Mouse (Mus musculus) adrenal gland, postnatal 0 days (tissue): ENCODE measurements around the gene Cox6a2. TPM values are rescaled to one million over a fixed set of nuclear protein-coding genes. Genes with fewer than 3 reads are reported as not detected.

Experiments used
- polyA plus RNA-seq: library from polyadenylated mRNA; unstranded; fragments of >200 nt; fragmentation: Nextera tagmentation; extraction: Ambion mirVana; gene quantifications from 2 replicates; pipeline ENCODE4 v1.2.1, GENCODE M21; 2015

The Cox6a2 gene
- 4.9 and 7.4 TPM in 2 replicates for polyA plus RNA-seq

DNA sequence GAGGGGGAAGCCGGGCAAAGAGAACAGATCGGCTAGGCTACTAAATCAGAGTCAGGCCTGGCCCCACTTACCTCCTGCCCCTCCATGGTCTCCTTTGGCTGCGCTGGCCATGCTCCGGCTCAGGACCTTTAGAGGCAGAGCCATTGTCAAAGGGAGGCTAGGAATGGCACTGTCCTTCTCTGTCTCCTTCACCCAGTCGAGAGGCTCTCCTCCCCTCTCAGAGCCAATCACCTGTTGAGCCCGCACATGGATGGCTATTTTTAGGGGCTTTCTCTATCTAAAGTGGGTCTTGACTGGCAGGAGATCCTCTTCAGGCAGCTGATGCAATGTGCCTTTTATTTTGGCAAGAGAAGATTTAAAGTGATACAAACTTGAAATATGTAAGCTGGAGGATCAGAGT is at the start of gene Cox6a2:
TSS of gene Cox6a2 (minus strand) at position 236 of the 400 bp plus-strand sequence.

DNA sequence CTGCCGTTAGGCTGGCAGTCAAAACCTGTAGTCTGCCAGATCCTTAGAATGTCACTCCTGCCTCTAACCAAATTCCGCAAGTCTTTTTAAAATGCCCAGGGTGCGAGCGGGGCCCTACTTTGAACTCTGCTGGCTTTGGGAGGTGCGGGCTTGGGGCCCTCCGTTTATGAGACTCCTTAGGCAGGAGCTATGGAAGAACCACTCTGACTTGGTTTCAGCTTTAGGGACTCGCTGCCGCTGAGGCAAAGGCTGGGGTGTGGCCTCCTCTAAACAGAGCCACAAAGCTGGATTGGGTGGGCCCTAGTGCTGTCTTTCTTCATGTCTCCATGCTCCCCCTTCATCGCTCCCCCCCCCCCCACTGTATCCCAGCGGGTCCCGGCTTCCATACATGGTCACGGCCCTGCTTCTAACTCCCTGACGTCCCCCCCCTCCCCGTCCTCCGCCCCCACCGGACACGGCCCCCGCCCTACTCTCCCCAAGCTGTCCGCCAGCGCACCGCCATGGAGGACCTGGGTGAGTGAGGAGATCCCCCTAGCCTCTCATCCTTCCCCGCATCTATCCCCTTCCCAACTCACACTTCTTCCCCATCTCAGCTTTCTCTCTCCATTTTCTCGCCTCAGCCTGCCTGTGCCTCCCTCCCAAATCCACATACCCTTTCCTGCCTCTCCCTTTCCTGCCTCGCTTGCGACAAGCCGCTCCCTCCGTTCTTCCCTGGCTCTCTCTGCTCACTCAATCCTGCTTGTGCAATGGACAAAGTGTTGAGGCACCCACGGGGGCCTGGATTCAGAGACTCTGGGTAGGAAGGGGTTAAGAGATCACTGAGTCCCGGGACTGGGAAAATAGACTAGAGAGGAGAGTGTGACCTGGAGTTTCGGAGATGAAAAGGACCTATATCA is 40.6 kb upstream of the Cox6a2 start, which contains the start of gene Tgfb1i1:
TSS of gene Tgfb1i1 (plus strand) at position 317 of the 896 bp plus-strand sequence.

DNA sequence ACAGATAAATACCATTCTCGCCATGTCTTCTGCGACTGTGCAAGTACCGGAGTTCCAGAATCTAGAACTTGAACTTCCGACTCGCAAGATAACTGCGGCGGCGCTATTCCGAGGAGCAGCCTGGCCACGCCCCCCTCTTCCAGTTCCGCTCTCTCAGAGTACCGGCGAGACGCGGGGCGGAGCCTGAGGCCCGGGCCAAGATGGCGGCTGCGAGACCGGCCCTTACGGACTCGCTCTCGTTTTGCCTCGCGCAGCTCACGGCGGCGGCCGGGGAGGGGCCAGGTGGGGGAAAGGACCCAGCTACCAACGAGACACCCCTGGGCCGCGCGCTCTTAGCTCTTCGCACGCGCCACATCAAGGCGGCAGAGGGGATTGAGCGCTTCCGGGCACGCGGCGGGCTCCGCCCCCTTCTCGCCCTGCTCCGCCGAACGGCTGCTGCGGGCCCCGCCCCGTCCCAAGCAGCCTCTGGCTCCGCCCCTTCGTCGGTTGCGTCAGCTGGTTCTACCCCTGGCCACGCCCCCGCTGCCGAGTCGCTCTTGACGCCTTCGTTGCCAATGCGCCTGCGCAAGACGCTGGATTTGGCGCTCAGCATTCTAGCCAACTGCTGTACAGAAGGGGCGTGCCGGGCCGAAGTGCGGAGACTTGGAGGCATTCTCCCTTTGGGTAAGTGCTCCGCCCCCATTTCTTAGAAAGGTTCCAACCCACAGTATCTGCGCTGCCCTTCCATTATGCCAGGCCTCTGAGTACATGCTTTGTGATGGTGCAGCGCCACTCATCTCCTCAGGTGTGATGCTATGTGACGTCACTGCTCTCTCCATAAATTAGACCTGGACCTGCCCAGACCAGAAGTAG is 32.0 kb upstream of the Cox6a2 start, which contains the start of gene 9130023H24Rik:
TSS of gene 9130023H24Rik (minus strand) at position 105 of the 852 bp plus-strand sequence.

DNA sequence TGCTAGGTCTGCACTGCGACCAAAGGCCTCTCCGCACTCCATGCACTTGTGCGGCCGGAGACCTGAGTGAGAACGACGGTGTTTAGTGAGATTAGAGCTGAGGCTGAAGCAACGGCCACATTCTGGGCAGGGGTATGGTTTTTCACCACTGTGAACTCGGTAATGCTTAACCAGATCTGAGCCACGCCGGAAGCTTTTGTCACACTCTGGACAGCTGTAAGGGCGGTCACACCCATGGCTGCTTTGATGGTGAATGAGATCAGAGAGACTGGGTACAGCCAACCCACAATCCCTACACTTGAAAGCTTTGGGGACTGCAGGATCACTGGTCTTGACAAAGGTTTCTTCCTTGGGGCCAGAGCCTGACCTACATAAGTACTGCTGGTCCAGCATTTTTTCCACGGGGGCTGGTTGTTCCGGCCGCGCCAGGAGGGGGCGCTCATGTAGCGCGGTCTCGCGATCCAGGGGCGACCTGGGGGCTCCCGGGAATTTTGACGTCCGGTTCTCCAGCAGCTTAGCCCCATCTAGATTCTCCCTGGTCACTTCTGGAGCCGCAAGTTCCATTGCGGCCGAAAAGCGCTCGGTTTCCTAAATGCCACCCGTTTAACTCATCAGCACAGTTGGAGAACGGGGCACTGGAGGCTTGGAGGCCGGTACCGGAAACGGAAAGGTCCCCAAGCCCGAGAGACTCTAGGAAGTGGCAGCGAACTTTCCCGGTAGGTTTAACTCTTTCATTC is 30.8 kb upstream of the Cox6a2 start, which contains the start of gene Armc5:
TSS of gene Armc5 (plus strand) at position 487 of the 737 bp plus-strand sequence.

Other genes with a start within 250 kb of the Cox6a2 start
- gene Fus, start 238.9 kb downstream of the Cox6a2 start, polyA plus RNA-seq, result 170 and 234 TPM in 2 replicates
- gene Pycard, start 212.5 kb downstream of the Cox6a2 start, polyA plus RNA-seq, result 37.4 and 57.5 TPM in 2 replicates
- gene Trim72, start 202.4 kb downstream of the Cox6a2 start, polyA plus RNA-seq, result 0.15 TPM in 1 of 2 replicates, not detected in the other
- gene Itgam, start 143.7 kb downstream of the Cox6a2 start, polyA plus RNA-seq, result 1.8 and 2.1 TPM in 2 replicates
- 0.06 TPM in 1 of 2 replicates, not detected in the other for gene Gm49368, start 143.7 kb downstream of the Cox6a2 start, polyA plus RNA-seq
- 0.23 TPM in 1 of 2 replicates, not detected in the other for gene Itgax, start 76.8 kb downstream of the Cox6a2 start, polyA plus RNA-seq
- not detected in 2 replicates for gene Itgad, start 52.0 kb downstream of the Cox6a2 start, polyA plus RNA-seq
- 10.9 and 15.4 TPM in 2 replicates for gene Armc5, start 31.0 kb upstream of the Cox6a2 start, polyA plus RNA-seq
- 3.9 and 4.2 TPM in 2 replicates for gene 9130023H24Rik, start 31.6 kb upstream of the Cox6a2 start, polyA plus RNA-seq
- gene Tgfb1i1, start 40.4 kb upstream of the Cox6a2 start, polyA plus RNA-seq, result 37.9 and 53.6 TPM in 2 replicates
- 0.18 and 0.27 TPM in 2 replicates for gene Slc5a2, start 59.3 kb upstream of the Cox6a2 start, polyA plus RNA-seq
- 16.8 and 21.2 TPM in 2 replicates for gene BC017158, start 91.8 kb upstream of the Cox6a2 start, polyA plus RNA-seq
- gene Rgs10, start 212.4 kb upstream of the Cox6a2 start, polyA plus RNA-seq, result 17.8 and 35.8 TPM in 2 replicates